Mouse (Mus musculus): Measurements from ENCODE around the gene Lrfn5. TPM values are rescaled to one million over a fixed set of nuclear protein-coding genes. Genes with fewer than 3 reads are reported as not detected.
A peak's percentile ranks its signal among the peaks of the same experiment; 100 is the strongest.

Lrfn5 gene
- 0.33 TPM in 1 of 2 replicates, not detected in the other for total RNA-seq (2021)
- long read RNA-seq, experiment 1, result 0 reads
- long read RNA-seq, experiment 2, result 0 reads

GRCm38 (mm10) chr12:61522829-61523370 lies at the start of gene Lrfn5:
Lrfn5 (plus strand) TSS chr12:61523150.
- peak; percentile 52 for DNase-seq

- no peak for DNase-seq
These were observed 1.3 kb upstream of the Lrfn5 start for GRCm38 (mm10) chr12:61521501-61522147.

DNA sequence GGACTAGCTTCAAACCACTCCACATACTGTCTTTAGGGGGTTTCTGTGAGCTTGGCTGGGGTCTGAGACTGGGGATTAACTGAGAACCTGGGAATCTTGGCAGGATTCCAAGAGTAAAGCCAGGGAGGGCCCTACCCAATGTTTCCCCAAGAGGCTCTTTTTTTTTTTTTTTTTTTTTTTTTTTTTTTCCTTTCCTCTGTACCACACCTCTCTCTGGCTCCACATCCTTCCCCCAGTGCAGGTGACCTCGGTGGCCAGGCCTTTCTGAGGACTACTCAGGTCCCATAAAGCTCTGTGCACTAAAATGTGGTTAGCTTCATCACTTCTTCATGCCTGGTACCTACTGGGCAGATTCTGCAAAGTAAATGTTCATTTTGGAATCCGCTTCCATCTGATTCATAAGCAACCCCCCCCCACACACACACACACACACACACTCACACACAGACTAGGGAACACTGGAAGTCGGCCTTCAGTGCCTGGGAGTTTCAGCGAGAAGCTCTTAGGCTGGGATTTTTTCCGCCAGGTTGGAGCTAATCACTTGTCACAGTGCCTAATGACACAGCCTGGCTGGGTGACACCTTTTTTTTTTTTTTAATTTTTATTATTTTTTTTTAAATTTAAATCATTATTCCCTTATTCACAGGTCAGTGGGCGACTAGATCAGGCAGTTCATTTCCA lies 662 bp upstream of the Lrfn5 start:
- no peak for DNase-seq

- DNase-seq, result no peak
These were observed 757 bp downstream of the Lrfn5 start for GRCm38 (mm10) chr12:61523631-61524182.

DNA sequence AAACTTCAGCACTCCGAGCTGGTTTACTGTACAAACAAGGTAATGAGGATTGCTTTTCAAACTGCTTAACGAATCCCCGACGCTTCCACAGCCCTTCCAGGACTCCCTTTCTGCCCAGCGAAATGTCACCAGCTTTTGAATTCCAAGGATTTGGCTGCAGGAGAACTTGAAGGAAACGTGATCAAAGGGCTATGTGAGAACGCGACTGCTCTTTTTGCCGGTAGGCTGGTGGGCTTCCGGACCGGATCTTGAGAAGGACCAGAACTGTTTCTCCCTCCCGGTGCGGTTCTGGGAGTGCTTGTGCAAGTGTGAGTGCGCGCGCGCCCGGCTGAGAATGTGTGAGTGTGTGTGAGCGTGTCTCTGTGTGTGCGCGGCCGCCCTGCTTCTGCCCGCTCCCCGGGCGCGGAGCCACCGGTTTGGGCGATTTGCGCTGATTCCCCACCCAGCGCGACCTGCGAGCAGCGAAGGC lies 1.3 kb downstream of the Lrfn5 start:
- peak; percentile 6 for DNase-seq

GRCm38 (mm10) chr12:61526199-61526598 lies 3.2 kb downstream of the Lrfn5 start:
- DNase-seq, result no peak

DNA sequence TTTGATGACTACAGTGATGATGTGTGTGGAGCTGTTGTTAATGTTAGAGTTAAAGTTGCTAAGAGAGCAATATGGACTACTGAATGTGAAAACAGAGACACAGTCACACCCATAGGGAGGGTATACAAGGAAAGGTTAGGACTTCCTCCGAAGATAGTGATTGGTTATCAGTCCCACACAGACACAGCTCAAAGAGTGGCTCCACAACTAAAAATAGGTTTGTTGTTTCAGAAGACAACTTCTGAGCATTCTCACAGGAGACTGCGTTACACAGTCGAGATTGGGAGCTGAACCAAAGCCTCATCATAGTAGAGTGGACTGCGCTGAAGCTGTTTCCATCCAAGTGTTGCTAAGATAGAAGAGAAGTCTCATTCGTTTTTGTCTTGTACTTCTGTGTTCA lies 57.0 kb downstream of the Lrfn5 start:
- no peak for DNase-seq

- no peak for DNase-seq
These were observed 77.4 kb downstream of the Lrfn5 start for GRCm38 (mm10) chr12:61600305-61600704.

- no peak for DNase-seq
These were observed 84.9 kb downstream of the Lrfn5 start for GRCm38 (mm10) chr12:61607871-61608270.

GRCm38 (mm10) chr12:61610081-61610480 lies 87.1 kb downstream of the Lrfn5 start:
- DNase-seq, result no peak

DNA sequence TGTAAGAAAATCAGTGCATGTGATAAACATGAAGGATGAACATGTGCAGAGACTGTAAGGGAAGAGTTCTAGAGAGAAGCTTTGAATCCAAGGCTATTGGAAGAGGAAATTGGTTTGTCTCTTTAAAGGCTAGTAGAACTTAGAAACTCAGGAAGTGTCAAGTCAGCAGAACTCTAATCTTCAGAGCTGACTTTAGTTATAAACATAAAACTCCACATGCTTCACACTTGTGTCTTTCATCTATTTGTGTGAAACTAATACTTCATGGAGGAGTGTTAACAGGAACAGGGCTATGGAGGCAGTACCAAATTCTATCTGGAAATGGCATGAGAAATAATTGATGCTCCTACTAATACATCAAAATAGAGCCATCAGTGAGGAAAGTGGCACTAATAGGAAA lies 101.6 kb downstream of the Lrfn5 start:
- DNase-seq, result no peak

DNA sequence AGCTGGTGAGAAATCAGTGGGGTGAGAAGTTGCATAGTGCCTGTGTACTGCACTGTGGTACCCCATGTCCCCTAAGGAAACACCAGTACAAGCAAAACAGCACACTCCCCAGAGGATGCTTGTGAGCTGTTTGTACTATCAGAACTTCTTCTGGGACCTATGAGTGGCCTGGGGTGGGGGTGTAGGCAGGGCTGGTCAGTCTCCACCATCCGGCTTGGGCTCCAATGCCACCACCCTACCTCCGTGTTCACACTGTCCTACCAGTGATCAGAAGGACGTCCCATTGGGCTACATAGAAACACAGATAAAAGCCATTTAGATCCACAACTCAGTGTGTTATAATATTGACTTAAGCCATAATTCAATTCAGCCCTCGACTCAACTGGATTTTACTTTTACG lies 131.4 kb downstream of the Lrfn5 start:
- no peak for DNase-seq

DNA sequence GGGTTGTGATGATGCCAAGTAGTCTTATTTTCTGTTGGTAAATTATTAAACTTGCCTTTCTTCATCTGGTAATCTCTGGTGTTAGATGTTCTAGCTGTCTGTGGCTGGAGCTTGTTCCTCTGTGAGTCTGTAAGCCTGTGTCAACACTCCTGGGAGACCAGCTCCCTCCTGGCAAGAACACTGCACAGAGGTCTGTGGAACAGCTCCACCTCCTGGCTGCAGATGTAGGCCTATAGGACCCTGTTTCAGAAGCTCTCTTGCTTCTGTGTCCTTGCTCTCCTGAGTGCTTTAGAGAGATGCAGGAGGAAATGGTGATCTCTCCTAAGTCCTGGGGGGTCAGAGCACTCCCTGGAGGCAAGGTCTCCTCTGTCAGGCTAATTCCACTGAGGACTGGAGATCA lies 200.2 kb downstream of the Lrfn5 start:
- no peak for DNase-seq

DNA sequence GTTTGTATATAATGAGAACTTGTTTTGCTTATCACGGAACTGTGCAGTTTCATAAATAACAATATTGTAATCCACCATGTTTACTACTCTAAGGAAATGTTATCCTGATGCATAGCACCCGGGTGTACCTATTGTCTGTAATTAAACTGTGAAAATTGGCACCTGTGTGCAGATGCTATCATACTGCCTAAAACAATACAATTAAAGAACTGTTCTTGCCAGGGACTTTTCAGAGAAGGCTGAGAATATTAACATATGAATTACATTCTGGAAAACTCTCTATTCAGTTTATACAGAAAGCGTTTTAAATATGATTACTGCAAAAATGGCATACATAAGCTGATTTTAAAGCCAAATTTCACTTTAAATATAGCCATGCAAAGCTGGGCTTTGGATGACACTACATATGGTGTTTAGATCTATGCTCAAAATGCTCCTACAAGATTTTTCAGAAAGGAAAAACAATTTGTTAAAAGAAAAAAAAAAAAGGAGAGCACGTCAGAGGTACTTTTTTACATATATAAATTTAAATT lies 284.2 kb downstream of the Lrfn5 start:
- DNase-seq, result no peak

DNA sequence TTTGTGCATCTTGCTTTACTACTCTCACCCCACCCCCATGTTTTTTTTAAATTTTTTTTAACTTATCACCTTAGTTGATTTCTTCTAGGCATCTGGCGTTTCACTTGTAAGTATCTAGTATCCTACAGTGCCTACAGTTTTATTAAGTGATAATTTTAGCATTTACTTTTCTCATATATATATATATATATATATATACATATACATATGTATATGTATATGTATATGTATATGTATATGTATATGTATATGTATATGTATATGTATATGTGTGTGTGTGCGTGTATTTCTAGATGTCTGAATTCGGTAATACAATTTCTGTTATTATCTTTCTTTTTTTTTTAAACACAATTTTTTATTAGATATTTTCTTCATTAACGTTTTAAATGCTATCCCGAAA lies 300.7 kb downstream of the Lrfn5 start:
- DNase-seq, result no peak

GRCm38 (mm10) chr12:61826311-61826710 lies 303.4 kb downstream of the Lrfn5 start:
- no peak for DNase-seq

DNA sequence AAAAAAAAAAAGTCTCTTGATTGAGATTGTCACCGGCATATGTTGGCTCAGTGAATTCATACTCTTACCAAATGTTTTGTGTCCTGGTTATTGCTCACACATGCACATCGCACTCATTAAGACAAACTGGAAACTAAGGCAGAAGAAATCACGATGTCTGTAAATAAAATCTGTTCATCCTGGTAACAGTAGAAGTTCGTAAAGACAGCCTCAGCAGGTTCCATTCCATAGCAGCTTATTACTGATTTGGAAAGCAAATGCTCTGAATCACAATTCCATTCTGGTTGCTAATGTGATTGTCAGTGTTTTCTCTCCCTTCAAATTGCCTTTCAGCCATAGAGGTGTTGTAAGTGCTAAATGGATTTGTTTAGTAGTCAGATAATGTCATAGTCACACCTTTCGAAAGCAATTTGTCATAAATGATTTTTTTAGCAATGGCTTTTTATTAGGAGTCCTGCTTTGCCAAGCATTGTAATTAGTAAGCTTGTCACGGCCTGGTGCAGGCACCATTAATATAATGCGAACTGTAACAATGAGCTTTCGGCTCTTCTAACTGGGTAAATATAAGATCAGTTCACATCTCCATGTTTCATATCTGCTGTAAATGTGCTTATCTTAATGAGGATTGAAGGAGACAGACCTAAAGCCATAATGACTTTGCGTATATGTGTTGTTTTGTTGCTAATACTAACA lies 319.8 kb downstream of the Lrfn5 start:
- DNase-seq, result no peak

DNA sequence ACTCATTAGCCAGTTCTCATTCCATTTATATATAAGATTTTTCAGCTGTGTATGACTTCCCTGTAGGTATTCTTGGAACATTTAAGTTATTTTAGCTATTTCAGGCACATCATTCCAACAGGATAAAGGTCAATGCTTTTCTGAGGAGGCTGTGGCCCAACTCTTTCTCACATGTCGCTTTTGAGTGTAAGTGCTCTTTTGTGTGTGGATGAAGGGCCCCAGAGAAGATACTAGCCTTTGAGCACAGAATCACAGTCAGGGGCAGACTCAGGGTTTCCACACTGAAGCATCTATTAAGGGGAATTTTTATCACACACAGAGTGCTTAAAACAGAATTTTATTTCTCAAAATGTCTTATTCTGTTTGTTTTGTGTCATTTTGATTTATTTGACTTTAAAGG lies 331.2 kb downstream of the Lrfn5 start:
- DNase-seq, result no peak
